Mouse (Mus musculus): ENCODE results near the gene Srgap3.

Gene Srgap3

GRCm38 (mm10) chr6:112688033-112688432 lies 259.0 kb downstream of the Srgap3 start:
- no peak for DNase-seq (ENCODE audit: low spot score in 2 of 2)

- no peak for DNase-seq (ENCODE audit: low spot score in 2 of 2)
Observed at GRCm38 (mm10) chr6:112686485-112686884, 260.6 kb downstream of the Srgap3 start.

GRCm38 (mm10) chr6:112684065-112684464 lies 263.0 kb downstream of the Srgap3 start:
- DNase-seq (ENCODE audit: low spot score in 2 of 2) = no peak

Measured in left cerebral cortex, adult 9 months (tissue).